Mouse (Mus musculus) bone marrow, adult 2 months (tissue): ENCODE measurements around the gene Rgs3.

Experiments
- CTCF ChIP-seq: fragments of 200-500 bp; IDR thresholded peaks from 2 replicates; pipeline ENCODE4 v1.5.1; 2011; ENCODE audit warnings: low read length, control low read depth; ENCODE audit not compliant: control insufficient read depth, insufficient read depth
- POLR2A ChIP-seq: fragments of 200-500 bp; IDR thresholded peaks from 2 replicates; pipeline ENCODE4 v1.6.1; 2011; ENCODE audit warnings: low read depth, mild to moderate bottlenecking, control low read depth, low read length, borderline replicate concordance; ENCODE audit not compliant: control insufficient read depth

- TF ChIP-seq CTCF (no peak), POLR2A (no peak)
Observed at GRCm38 (mm10) chr4:62703151-62703550, 143.5 kb downstream of the Rgs3 start.
